Mouse (Mus musculus): ENCODE results near the gene Gm29797.

DNA sequence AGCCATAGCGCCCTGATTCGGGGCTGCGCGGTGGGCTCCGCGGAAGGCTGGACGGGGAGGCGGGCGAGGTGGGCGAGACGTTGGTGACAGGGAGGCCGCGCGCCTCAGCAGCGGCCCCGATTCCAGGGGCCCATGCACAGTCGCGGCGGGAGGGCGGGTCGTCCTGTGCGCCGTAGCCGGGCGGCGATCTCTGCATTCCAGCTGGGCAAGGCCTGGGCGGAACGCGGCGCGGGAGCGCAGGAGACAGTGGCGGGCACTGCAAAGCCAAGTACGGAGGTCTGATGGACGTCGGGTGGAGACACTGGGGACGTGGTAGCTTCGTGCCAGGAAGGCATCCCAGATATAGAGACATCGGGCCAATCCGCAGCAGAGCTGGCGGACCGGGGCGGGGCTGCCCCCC is 14.5 kb downstream of the Gm29797 start, which contains the start of gene Sox18:
- TF ChIP-seq MAX (IDR thresholded peaks at IDR 0.05; ENCODE audit: low read depth) = no peak
- no peak for TF ChIP-seq USF1 (IDR thresholded peaks at IDR 0.05; ENCODE audit: low read depth)
- no peak for TF ChIP-seq POLR2A (IDR thresholded peaks at IDR 0.05; ENCODE audit: insufficient read length, low read depth)
- TF ChIP-seq E2F4 (IDR thresholded peaks at IDR 0.05; ENCODE audit: insufficient read depth) = no peak
